Mouse (Mus musculus): ENCODE results near the gene Anapc1. TPM values are rescaled to one million over a fixed set of nuclear protein-coding genes. Genes with fewer than 3 reads are reported as not detected.

The Anapc1 gene
- total RNA-seq, 1 experiment: 93.3 TPM

- H3K36me3 ChIP-seq (ENCODE audit: control insufficient read depth, insufficient read depth, low read length, poor library complexity, severe bottlenecking): no peaks in the 10 kb centered on the region
- H3K27ac ChIP-seq (ENCODE audit: insufficient read depth, low read depth, low read length, poor library complexity, severe bottlenecking): no peak overlapping the region
- in situ Hi-C loops (cut with MboI; ENCODE audit: low sequenced_read_pairs in 2 of 2, unreplicated experiment in 2 of 2): loop anchor here in 1 of 2 experiments (10.0 kb wide), 1 partner anchor 115 kb away; the partner anchor contains the start of gene Tmem87b
- H3K4me1 ChIP-seq (ENCODE audit: control insufficient read depth in 2 of 2, insufficient read depth in 2 of 2, low read length in 2 of 2, poor library complexity in 1 of 2): peaks cover 0 to 3% of the 10 kb centered on the region in 2 experiments; a peak in 1 of 4 replicates
- peak; percentile 31 for DNase-seq (ENCODE audit: low read depth, low spot score)
- peak overlapping the region; percentile 76 to 94 for H3K4me3 ChIP-seq (ENCODE audit: insufficient read depth in 1 of 2, low read depth in 1 of 2, low read length in 2 of 2, poor library complexity in 1 of 2, severe bottlenecking in 1 of 2)
- H3K9ac ChIP-seq (ENCODE audit: insufficient read depth, low read depth, low read length, poor library complexity, severe bottlenecking): peak overlapping the region; percentile 60
- no peak for TF ChIP-seq CHD2 (IDR thresholded peaks at IDR 0.05; ENCODE audit: low read depth, low read length)
- TF ChIP-seq MAFK (IDR thresholded peaks at IDR 0.05; ENCODE audit: insufficient read depth, low read depth, low read length): no peak
- no peak for TF ChIP-seq HCFC1 (IDR thresholded peaks at IDR 0.05; ENCODE audit: borderline replicate concordance, insufficient read depth, low read length)
- TF ChIP-seq ZC3H11A (IDR thresholded peaks at IDR 0.05; ENCODE audit: borderline replicate concordance, low read depth, low read length): no peak
- TF ChIP-seq ZNF384 (IDR thresholded peaks at IDR 0.05; ENCODE audit: low read depth, low read length): no peak
- no peaks in the 10 kb centered on the region for H3K9me3 ChIP-seq (ENCODE audit: control insufficient read depth, insufficient read depth, low read depth, low read length)
Measured at GRCm38 (mm10) chr2:128699201-128699885, 12.2 kb upstream of the Anapc1 start.

DNA sequence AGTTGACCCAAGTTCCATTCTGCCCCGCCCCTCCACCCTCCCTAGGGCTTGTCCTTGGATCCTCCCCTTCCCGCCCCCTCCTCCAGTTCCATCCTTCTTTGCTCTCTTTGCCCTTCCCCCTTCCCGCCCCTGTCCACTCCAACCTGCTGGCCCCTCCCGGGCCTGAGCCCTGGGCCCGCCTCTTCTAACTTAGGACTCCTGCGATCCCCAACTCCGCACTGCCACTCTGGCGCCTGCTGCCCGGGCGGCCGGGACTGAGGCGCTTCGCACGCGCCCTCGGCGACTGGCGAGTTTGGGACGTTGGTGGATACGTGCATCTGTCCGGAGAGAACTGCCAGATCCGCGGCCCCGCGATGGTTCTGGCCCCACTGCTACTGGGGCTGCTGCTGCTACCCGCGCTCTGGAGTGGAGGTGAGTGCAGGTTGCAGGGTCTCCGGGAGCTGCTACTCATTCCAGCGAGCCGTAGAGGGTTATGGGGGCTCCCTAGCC lies 11.5 kb upstream of the Anapc1 start, which contains the start of gene Mertk:
Gene Mertk, plus strand, starts transcription at position 264 of the 489 bp plus-strand sequence.
- H3K36me3 ChIP-seq (ENCODE audit: control insufficient read depth, insufficient read depth, low read length, poor library complexity, severe bottlenecking): no peaks in the 10 kb centered on the region
- H3K27ac ChIP-seq (ENCODE audit: insufficient read depth, low read depth, low read length, poor library complexity, severe bottlenecking): no peak within 1 kb of the TSS
- peaks cover 0 to 3% of the 10 kb centered on the region in 2 experiments; a peak in 1 of 4 replicates for H3K4me1 ChIP-seq (ENCODE audit: control insufficient read depth in 2 of 2, insufficient read depth in 2 of 2, low read length in 2 of 2, poor library complexity in 1 of 2)
- TF ChIP-seq HCFC1 (IDR thresholded peaks at IDR 0.05; ENCODE audit: borderline replicate concordance, insufficient read depth, low read length) (no peak), MAFK (IDR thresholded peaks at IDR 0.05; ENCODE audit: insufficient read depth, low read depth, low read length) (no peak), ZNF384 (IDR thresholded peaks at IDR 0.05; ENCODE audit: low read depth, low read length) (no peak), ZC3H11A (IDR thresholded peaks at IDR 0.05; ENCODE audit: borderline replicate concordance, low read depth, low read length) (no peak), CHD2 (IDR thresholded peaks at IDR 0.05; ENCODE audit: low read depth, low read length) (no peak)
- in situ Hi-C loops (cut with MboI; ENCODE audit: low sequenced_read_pairs in 2 of 2, unreplicated experiment in 2 of 2): loop anchor here in 1 of 2 experiments (10.0 kb wide), 1 partner anchor 116 kb away; the partner anchor contains the start of gene Tmem87b
- peak within 1 kb of the TSS; percentile 76 to 94 for H3K4me3 ChIP-seq (ENCODE audit: insufficient read depth in 1 of 2, low read depth in 1 of 2, low read length in 2 of 2, poor library complexity in 1 of 2, severe bottlenecking in 1 of 2)
- no peaks in the 10 kb centered on the region for H3K9me3 ChIP-seq (ENCODE audit: control insufficient read depth, insufficient read depth, low read depth, low read length)
- peak; percentile 91 for DNase-seq (ENCODE audit: low read depth, low spot score)
- peak within 1 kb of the TSS; percentile 60 for H3K9ac ChIP-seq (ENCODE audit: insufficient read depth, low read depth, low read length, poor library complexity, severe bottlenecking)

DNA sequence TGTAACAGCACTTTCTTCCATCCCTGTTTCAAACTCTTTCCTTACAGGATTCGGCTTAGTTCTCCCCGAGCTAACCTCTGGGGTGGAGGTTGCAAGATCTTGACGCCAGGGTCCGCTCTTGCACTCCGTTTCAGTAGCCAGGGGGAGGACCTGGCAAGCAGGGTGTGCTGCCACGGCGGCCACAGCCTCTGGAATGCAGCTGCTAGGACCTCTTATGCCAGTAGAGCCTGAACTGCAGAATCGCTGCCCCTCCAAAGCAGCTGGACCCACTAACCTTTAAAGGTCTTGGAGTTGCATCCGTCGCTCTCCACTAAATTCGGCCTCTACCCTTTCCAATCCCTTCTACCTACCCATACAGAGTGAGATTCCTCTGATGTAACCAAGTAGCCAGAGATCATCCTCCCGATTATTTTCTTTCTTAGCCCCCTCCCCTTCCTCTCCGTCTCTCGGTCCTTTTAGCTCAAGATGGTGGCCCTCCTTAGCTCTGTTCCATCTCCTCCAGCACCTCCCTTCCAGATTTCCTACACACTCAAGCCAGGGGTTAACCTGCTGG lies 11.0 kb upstream of the Anapc1 start:
- Histone ChIP-seq H3K36me3 (ENCODE audit: control insufficient read depth, insufficient read depth, low read length, poor library complexity, severe bottlenecking) (no peaks in the 10 kb centered on the region), H3K27ac (ENCODE audit: insufficient read depth, low read depth, low read length, poor library complexity, severe bottlenecking) (no peak overlapping the region), H3K9ac (ENCODE audit: insufficient read depth, low read depth, low read length, poor library complexity, severe bottlenecking) (peak overlapping the region; percentile 55; the same call in 1 of the 2 replicates), H3K4me1 (ENCODE audit: control insufficient read depth in 2 of 2, insufficient read depth in 2 of 2, low read length in 2 of 2, poor library complexity in 1 of 2) (peaks cover 0 to 3% of the 10 kb centered on the region in 2 experiments; a peak in 1 of 4 replicates), H3K9me3 (ENCODE audit: control insufficient read depth, insufficient read depth, low read depth, low read length) (no peaks in the 10 kb centered on the region), H3K4me3 (ENCODE audit: insufficient read depth in 1 of 2, low read depth in 1 of 2, low read length in 2 of 2, poor library complexity in 1 of 2, severe bottlenecking in 1 of 2) (peak overlapping the region; percentile 76 to 94)
- DNase-seq (ENCODE audit: low read depth, low spot score): peak; percentile 66
- TF ChIP-seq HCFC1 (IDR thresholded peaks at IDR 0.05; ENCODE audit: borderline replicate concordance, insufficient read depth, low read length): no peak; the same call in 1 of the 2 replicates
- TF ChIP-seq CHD2 (IDR thresholded peaks at IDR 0.05; ENCODE audit: low read depth, low read length): no peak
- no peak for TF ChIP-seq ZNF384 (IDR thresholded peaks at IDR 0.05; ENCODE audit: low read depth, low read length)
- TF ChIP-seq ZC3H11A (IDR thresholded peaks at IDR 0.05; ENCODE audit: borderline replicate concordance, low read depth, low read length): peak; percentile 55; the same call in 1 of the 2 replicates
- no peak for TF ChIP-seq MAFK (IDR thresholded peaks at IDR 0.05; ENCODE audit: insufficient read depth, low read depth, low read length)
- in situ Hi-C loops (cut with MboI; ENCODE audit: low sequenced_read_pairs in 2 of 2, unreplicated experiment in 2 of 2): loop anchor here in 1 of 2 experiments (10.0 kb wide), 1 partner anchor 117 kb away; the partner anchor contains the start of gene Tmem87b

DNA sequence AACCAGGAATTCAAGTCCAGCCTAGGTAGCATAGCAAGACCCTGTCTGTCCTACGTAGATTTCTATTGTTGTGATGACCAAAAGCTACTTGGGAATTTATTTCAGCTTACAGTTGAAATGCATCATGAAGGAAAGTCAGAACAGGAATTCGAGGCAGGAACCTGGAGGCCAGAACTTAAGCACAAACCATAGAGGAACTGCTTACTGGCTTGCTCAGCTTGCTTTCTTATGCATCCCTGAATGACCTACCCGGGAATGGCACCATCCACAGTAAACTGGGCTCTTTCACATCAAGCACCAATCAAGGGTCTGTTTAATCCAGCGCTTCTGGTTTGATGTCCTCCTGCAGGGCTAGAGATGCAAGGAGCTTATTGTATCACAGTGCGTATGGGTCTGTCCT lies 10.4 kb upstream of the Anapc1 start:
- no peak overlapping the region for H3K4me3 ChIP-seq (ENCODE audit: insufficient read depth in 1 of 2, low read depth in 1 of 2, low read length in 2 of 2, poor library complexity in 1 of 2, severe bottlenecking in 1 of 2)
- no peak overlapping the region for H3K27ac ChIP-seq (ENCODE audit: insufficient read depth, low read depth, low read length, poor library complexity, severe bottlenecking)
- in situ Hi-C loops (cut with MboI; ENCODE audit: low sequenced_read_pairs in 2 of 2, unreplicated experiment in 2 of 2): loop anchor here in 1 of 2 experiments (10.0 kb wide), 1 partner anchor 117 kb away; the partner anchor contains the start of gene Tmem87b

More for the DNA sequence above, 10.4 kb upstream of the Anapc1 start:
- Histone ChIP-seq H3K9me3 (ENCODE audit: control insufficient read depth, insufficient read depth, low read depth, low read length) (no peaks in the 10 kb centered on the region), H3K9ac (ENCODE audit: insufficient read depth, low read depth, low read length, poor library complexity, severe bottlenecking) (no peak overlapping the region), H3K36me3 (ENCODE audit: control insufficient read depth, insufficient read depth, low read length, poor library complexity, severe bottlenecking) (no peaks in the 10 kb centered on the region), H3K4me1 (ENCODE audit: control insufficient read depth in 2 of 2, insufficient read depth in 2 of 2, low read length in 2 of 2, poor library complexity in 1 of 2) (no peaks in the 10 kb centered on the region)
- no peak for DNase-seq (ENCODE audit: low read depth, low spot score)
- TF ChIP-seq ZNF384 (IDR thresholded peaks at IDR 0.05; ENCODE audit: low read depth, low read length): no peak
- TF ChIP-seq HCFC1 (IDR thresholded peaks at IDR 0.05; ENCODE audit: borderline replicate concordance, insufficient read depth, low read length): no peak
- TF ChIP-seq MAFK (IDR thresholded peaks at IDR 0.05; ENCODE audit: insufficient read depth, low read depth, low read length): no peak
- TF ChIP-seq CHD2 (IDR thresholded peaks at IDR 0.05; ENCODE audit: low read depth, low read length): no peak
- TF ChIP-seq ZC3H11A (IDR thresholded peaks at IDR 0.05; ENCODE audit: borderline replicate concordance, low read depth, low read length): no peak
